Mouse (Mus musculus) left cerebral cortex, adult 8-10 months (tissue): Measurements from ENCODE around the gene Exosc7. TPM values are rescaled to one million over a fixed set of nuclear protein-coding genes. Genes with fewer than 3 reads are reported as not detected.
A peak's percentile ranks its signal among the peaks of the same experiment; 100 is the strongest.

ENCODE experiments used
- DNase-seq, 2 experiments: peaks; one replicate each; pipeline ENCODE4 v3.0.0; 2022; ENCODE audit warnings: low spot score in 2 of 2
- total RNA-seq, 4 experiments: library from RNA; stranded (reverse); gene quantifications; 2 replicates each; pipeline ENCODE4 v1.2.4; 2022

The Exosc7 gene
- total RNA-seq, 4 experiments from 2014 or later: 34.7 to 46.4 (median 40.9) TPM

DNA sequence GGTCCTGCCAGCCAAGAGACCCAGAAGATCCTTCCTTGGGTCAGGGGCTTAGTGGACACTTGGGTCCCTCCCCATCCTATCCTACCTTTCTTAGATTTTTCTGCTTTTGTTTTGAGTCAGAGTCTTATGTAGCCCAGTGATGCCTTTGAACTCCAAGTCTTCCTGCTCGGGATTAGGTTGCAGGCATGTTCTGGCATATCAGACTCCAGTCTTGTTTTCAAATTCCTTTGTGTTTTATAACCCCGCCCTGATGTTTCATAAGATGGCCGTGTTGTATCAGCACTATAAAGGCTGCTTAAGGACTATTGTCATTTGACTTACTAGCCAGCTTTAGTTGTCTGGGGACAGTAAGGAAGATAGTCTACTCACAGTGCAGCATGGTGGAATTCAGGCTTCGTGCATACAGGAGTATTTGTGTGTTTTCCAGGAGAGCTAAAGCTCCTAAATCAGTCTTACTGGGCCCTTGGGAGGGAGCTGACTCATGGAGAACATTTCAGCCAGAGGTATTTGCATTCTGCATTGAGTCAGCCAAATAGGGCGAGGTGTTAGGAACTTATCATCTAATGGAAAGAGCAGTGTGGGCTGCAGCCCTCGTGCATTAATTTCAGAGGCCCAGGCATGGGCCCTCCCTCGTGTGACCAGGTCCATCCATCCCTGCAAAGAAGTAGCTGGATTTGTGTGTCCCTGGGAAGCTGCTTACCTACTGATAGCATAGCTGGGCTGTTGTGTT is 24.1 kb downstream of the Exosc7 start:
- peak in 1 of 2 experiments; percentile 26 for DNase-seq

DNA sequence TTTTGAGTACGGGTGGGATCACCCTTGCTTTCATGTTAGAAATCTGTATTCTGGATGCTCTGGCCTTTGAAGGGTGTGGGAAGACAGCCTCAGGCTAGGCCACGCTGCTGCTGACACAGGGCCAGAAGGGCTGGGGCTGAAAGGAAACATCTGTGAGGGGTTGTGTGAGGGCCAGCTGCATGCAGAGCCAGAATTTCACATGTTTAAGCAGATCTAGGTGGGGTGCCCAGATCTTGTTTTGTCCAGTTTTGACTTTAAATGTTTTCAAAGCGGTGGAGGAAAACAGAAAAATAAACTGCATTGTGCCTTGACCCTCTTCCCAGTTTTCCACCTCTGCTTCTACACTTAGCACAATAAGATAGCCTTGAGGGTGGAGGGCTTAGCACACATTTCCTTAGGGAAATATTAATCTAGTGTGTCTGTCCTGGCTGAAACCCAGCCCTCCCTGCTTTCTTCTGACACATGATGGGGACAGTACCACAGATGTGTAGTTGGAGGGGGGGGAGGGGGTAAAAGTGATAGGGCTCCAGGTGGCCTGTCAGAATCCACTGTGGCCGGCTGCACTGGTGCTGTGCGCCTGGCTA is 26.0 kb downstream of the Exosc7 start:
- no peak for DNase-seq

DNA sequence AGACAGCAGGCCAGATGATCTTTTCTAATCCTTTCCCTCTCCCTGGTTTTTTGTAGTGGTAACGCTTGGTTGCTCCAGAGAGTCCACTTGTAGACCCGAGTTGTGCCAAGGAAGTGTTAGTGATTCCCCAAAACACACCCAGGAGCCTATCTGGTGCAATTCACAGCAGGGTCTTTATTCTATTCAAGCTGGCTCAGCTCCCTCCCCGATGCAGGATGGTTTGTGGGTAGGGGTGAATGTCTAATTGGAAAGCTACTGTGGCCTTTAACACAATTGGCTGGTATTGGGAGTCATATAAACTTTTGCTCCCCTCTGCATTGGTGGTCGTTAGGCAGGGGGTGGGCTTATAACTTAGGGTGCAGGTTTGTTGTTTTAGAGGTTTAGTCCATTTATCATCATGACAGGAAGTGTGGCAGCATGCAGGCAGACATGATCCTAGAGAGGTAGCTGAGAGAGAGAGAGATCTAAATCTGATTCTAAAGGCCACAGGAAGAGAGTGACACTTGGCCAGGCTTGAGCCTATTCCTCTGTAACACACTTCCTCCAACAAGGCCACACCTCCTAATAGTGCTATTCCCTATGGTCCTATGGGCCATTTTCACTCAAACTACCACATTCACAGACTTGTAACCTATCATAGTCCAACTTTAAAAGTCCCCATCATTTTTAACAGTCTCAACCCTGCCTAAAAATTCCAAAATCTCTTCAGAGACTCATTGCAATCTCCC is 27.0 kb downstream of the Exosc7 start:
- no peak for DNase-seq

DNA sequence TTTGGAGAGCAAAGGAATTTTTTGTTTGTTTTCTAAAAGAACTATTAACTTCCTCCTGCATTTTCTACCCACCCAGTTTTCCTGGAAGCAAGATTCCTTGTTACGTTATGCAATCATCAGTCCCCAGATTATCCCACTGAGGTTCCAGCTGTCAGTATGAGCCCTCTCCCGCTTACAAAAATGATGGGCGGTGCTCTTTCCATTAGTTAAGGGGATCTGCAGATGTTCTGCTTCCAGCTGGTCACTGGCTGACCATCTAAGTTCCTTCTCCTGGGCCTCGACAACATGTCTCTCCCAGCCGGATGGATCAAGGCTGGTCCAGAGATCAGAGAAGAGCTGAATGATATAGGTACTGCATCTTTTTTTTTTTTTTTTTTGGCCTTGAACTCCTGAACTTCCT is 35.4 kb downstream of the Exosc7 start:
- DNase-seq: no peak

DNA sequence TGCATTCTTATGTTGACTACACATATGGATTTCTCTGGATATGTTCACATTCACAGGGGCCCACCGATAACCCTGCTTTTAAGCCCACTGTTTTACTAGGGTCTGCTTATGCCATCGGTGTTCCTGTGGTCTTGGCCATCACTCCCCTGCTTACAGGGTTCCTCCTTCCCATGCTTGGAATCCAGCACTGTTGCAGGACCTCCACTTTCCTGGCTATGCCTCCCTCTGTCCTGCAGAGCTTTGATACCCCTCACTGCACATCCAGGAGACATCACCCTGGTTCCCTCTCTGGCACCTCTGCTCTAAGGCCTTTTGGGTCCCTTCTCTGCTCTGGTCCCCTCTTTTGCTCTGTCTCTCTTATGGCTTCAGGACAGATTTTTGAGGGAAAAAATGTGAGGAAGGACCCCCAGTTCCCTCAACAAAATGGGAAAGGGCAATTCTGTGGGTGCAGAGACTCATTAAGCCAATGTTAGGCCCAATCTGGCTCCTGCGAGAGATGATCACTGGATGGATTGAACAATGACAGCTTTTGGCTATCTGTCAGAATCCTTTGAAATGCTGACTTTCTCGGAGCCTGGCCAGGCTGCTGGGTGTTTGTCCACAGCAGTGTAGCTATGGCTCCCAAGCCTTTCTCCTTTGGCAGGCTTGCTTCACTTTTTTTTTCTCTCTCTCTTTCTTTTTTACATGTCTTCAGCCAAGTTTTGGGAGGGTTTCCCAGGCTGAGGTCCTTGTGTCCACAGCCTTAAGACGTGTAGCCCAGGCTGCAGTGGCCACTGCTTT is 37.4 kb downstream of the Exosc7 start, which contains the start of gene Clec3b:
Gene Clec3b (plus strand): TSS at position 706 of the 780 bp plus-strand sequence.
- no peak for DNase-seq

DNA sequence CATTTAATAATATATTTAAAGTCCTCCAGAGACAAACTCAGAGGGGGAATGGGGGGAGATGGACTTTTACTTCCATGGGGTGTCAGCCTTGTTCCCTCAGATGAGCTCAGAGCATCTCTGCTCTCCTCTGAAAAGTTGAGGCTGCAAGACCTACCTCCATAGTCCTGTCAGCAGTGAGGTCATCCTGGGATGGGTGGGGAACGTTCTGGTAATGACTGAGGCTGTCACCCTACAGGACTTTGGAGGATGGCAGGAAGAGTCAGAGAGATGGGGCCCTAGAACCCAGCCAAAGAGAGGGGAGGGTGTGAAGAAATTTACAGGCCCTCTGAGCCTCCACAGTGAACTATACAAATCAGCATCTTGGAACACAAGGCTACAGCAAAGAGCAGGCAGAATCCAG is 38.5 kb downstream of the Exosc7 start:
- DNase-seq: no peak

DNA sequence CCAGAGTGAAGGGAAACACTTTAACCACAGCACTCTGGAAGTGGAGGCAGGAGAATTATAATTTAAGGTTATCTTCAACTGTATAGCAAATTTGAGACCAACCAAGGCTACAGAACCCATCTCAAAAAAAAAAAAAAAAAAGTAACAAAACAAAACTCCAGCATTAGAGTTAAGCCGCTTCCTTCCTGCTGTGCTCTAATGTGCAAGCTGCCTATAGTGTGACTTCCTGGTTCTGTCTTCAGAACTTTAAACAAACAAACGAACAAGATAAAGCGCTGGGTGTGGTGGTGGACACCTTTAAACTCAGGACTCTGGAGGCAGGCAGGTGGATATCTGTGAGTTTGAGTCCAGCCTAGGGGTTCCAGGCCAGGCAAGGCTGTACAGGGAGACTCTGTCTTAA is 39.0 kb downstream of the Exosc7 start:
- DNase-seq: no peak

DNA sequence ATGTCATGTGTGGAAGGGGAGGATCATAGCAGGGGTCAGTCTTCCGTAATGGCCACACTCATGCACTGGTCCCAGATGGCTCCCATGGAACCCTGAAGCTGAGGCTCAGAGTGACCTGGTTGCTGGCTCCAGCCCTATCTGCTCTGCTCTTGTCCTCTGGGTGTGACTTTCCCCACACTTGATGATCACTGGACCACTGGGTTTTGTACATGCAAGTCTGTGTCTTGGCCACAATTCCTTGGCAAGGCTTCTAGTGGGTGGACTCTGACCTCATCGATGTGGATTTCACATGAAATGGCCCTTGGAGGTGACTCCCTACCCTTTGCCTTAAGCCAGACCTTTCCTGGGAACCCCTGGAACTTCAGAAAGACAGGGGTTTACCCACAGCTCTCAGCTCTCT is 40.1 kb downstream of the Exosc7 start:
- DNase-seq: no peak

DNA sequence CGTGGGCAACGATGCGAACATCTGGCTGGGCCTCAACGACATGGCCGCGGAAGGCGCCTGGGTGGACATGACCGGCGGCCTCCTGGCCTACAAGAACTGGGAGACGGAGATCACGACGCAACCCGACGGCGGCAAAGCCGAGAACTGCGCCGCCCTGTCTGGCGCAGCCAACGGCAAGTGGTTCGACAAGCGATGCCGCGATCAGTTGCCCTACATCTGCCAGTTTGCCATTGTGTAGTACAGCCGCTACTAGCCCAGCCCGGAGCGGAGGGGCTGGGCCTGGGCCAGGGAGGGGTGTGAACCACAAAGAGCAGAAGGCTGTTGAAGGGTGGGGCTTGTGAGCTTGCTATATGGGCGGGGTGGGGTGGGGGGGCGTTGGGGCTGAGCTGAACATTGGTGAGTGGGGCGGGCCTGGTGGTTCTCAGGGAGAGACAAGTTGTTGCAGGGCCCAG is 43.9 kb downstream of the Exosc7 start:
- peak in 1 of 2 experiments; percentile 33 for DNase-seq

DNA sequence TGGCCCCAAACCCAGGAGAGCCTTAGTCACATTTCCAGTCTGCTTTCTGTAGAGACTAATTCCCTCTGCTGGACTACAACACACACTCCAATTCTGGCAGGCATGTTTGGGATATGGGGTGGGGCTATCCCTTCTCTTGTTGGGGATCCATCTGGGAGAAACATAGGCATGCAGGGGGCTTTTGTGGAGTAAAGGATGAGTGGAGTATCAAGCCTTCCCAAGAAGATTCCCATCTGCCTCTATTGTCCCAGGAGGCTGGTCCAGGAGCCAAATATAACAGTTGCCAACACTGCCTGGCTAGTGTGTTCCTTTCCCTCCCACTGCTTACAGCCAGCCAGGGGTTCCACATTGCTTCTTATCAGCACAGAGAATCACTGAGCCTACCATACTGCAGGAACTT is 44.7 kb downstream of the Exosc7 start:
- DNase-seq: no peak

DNA sequence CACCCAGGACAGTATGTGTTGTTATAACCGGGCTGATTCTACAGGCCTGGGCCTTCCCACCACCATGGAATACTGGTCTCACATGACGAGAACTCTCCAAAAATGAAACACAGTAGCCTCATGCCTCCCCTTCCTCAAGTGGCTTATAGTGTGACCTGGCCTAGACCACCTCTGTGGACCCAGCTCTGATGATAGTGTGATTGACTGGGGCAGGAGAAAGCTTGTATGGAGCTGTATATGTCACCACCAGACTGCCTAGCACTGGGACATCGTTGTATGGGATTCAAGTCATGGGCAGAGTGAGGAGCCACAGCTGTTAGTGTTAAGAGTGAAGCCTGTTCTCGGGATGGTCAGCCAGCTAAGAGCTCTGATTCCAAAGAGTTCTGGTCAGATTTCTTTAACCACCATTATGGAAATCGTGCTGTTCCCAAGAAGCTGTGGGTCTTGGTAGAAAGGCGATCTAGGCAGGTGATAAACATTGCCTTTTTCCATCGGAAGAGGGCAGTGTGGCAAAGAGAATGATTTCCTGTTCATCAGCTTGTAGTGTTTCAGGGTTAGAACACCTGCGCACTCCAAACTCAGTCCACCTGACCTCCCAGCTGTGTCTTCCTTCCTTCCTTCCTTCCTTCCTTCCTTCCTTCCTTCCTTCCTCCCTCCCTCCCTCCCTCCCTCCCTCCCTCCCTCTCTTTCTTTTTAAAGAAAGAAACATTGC is 45.3 kb downstream of the Exosc7 start:
- no peak for DNase-seq

DNA sequence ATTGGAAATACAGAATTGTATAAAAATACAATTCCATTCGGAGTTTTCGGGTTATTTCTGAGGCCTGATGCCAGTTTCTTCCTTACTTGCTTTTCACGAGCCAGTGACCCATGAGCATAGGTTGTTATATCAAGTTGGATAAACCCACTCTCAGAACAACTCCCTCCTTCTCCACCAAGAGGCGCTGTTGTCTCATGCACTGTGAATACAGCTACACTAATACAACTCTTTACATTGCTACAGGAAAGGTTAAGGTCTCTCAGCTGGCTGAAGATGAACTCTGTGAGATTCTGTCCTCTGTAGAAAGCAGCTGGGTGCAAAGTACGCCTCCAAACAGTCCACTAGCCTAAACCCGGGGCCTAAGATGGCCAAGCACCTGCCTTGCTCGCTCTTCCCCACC is 46.3 kb downstream of the Exosc7 start:
- peak; percentile 55 for DNase-seq

DNA sequence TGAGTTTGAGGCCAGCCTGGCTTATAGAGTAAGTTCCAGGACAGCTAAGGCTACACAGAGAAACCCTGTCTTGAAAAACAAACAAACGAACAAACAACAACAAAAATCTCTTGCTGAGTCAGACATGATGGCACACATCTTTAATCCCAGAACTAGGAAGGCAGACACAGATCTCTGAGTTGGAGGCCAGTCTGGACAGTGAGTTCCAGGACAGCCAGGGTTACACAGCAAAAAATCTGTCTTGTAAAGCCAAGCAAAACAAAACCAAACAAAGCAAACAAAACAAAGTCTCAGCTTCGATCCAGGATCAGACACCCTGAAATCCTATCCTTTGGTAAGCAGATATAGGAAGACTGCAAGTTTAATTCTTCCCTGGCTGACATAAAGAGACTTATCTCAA is 48.8 kb downstream of the Exosc7 start:
- DNase-seq: no peak

DNA sequence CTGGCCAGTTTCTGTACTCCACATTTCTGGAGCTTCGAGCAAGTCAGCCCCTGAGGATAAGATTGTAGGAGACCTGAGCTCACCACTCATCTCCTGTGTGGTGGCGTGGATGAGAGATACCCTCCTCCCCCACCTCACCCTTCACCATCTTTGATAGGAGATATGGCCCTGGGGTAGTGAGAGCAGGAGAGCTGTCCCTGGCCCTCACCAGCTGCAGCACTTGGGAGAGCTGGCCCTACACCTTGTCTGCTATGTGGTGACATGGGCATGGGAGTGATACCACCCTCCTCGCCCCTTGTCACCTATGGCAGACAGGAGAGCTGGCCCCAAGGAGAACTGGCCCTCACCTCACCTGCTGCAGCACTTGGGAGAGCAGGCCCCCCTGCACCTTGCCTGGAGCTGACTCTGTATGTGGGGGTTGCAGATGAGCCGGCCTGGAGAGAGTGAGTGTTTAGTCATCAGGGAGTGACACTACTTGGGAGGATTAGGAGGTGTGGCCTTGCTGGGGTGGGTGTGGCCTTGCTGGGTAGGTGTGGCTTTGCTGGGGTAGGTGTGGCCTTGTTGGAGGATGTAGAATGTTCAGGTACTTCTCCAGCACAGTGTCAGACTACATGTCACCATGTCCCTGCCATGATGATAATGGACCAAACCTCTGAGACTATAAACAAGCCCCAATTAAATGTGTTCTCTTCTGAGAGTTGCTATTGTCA is 50.1 kb downstream of the Exosc7 start:
- DNase-seq: no peak

DNA sequence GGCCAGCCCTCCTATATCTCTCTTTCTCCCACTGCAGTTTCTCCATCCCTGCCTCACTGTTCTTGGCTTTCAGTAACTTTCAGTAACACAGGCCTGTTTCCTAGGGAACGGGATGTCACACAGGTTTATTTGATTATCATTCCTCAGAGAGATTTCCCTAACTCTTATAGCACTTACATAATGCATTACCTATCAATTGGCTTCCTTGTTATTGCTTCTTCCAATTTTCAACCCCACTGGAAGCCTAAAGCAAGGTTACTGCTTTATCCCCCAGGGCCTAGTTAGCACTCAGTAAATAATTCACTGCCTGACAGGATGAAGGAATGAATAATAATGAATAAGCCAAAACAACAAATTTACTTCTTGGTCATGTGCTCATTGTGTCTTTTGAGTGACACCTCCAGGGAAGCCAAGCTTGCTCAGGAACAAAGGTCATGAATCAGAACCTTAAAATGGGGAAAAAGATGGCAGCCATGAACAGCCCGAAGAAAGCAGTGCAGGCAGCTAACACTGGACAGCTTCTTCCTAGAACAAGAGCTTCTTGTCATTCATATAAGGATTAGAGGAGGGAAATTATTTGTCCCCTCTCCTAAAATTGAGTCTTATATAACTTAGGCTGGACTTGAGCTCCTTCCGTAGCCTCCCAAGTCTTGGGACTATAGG is 52.9 kb downstream of the Exosc7 start:
- no peak for DNase-seq

DNA sequence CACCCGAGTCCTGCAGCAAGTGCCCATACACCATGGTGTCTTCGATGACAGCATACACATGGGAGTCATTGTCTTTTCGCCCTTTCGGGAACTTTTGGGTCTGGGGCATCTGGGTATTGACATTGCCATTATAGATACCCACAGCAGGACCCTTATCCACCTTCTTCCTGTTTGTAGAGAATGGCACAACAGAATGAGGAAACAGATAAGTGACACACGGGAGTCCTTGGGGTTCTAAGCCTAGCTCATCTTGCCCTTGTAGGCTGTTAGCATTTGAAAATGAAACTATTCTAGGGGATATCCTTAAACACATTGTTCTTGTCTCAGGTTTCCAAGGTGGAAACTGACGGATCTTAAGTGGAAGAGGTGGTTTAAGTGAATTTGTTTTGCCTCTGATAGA is 60.7 kb downstream of the Exosc7 start:
- no peak for DNase-seq

DNA sequence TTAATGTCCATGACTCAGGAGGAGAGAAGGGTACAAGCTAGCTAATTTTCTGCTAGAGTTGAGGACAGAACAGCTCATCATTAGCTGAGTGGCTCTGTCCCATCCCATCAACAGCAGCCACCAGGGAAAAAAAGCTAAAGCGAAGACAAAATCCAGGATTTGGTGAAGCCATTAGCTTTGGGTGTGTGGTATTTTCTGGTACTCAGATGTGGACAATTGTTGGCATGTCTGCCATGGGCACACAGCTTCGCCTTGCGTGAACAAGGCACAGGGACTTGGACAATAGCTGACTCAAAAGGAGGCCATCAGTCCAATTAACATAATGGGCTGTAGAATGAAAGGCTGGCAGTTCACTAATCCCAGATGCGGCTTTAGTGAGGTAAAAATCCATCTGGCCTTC is 61.3 kb downstream of the Exosc7 start:
- DNase-seq: no peak

DNA sequence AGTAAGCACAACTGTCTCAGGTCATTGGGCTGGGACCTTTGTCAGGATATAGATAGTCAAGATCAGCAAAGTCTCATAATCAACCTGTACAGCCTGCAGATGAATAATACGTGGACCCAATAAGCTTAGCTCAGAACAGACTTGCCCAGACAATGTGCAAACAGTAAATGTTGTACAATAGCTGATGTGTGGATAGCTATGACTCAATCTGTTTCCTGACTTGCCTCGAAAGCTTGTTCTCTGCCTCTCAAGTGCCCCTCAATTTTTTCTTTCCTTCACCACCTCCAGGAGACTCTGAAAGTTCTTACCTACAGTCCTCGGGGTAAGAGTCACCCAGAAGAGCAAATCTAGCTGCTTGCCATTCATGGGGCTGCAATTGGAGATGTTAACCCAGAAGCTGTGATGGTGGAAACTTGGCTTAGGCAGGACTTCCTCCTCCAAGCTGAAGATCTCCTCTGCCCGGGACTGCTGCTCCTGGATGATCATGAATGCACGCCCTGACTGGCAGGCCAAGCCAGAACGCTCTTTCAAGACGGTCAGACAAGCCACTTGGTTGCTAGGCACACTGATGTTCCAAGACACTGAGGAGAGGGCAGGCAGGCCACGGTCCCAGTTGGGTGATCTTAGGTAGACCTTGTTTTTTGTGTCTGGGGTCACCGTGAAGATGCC is 64.5 kb downstream of the Exosc7 start:
- no peak for DNase-seq

DNA sequence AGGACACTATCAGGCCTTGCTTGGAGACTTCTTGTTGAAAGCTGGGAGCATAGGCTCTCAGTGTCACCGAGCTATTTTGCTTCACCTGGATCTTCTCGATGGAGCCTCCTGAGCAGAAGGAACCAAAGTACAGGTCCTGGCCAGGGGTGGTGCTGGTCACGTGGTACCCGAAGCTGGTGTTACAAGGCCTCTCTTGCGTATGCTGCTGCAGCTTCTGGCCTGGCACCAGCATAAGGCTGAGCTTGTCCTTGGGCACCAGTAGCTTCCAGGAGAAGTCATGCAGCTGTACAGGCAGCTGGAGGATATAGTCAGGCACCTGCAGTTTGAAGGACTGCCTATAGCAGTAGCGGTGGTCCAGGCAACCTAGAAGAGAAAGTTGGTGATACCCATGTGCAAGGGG is 67.0 kb downstream of the Exosc7 start:
- DNase-seq: no peak
